Mouse (Mus musculus) intestine, postnatal 0 days (tissue): ENCODE results near the gene Wdfy1. TPM values are rescaled to one million over a fixed set of nuclear protein-coding genes. Genes with fewer than 3 reads are reported as not detected.

Source experiments
- ATAC-seq: fragments of 200-750 bp; cut with Nextera tagmentation; 2 replicates; pipeline ENCODE4 v1.8.0; 2017; ENCODE audit warnings: mild to moderate bottlenecking, moderate TSS enrichment, moderate library complexity
- H3K27ac ChIP-seq: fragments of 300-500 bp; sonication (generic); 2 replicates; pipeline ENCODE4 v1.5.1; 2014; ENCODE audit warnings: mild to moderate bottlenecking, low read depth, low read length, moderate library complexity
- H3K27me3 ChIP-seq: fragments of 300-500 bp; sonication (generic); replicated peaks from 2 replicates; pipeline ENCODE4 v1.6.1; 2014; ENCODE audit warnings: low read length, mixed read lengths; ENCODE audit not compliant: control insufficient read depth, insufficient read depth
- H3K36me3 ChIP-seq: fragments of 300-500 bp; sonication (generic); 2 replicates; pipeline ENCODE4 v1.6.1; 2014; ENCODE audit warnings: mild to moderate bottlenecking, moderate library complexity; ENCODE audit not compliant: control insufficient read depth, insufficient read depth
- H3K4me1 ChIP-seq: fragments of 300-500 bp; sonication (generic); replicated peaks from 2 replicates; pipeline ENCODE4 v1.6.1; 2014; ENCODE audit warnings: antibody characterized with exemption, low read length, mixed read lengths; ENCODE audit not compliant: control insufficient read depth, insufficient read depth
- H3K4me2 ChIP-seq: fragments of 300-500 bp; sonication (generic); replicated peaks from 2 replicates; pipeline ENCODE4 v1.6.1; 2014; ENCODE audit warnings: low read depth, mild to moderate bottlenecking, moderate library complexity
- H3K4me3 ChIP-seq: fragments of 300-500 bp; sonication (generic); 2 replicates; pipeline ENCODE4 v1.5.1; 2014; ENCODE audit warnings: low read depth, low read length
- H3K9ac ChIP-seq: fragments of 300-500 bp; sonication (generic); 2 replicates; pipeline ENCODE4 v1.6.1; 2014; ENCODE audit warnings: mild to moderate bottlenecking, low read depth, low read length
- H3K9me3 ChIP-seq: fragments of 300-500 bp; sonication (generic); 2 replicates; pipeline ENCODE4 v1.6.1; 2016; ENCODE audit warnings: mixed run types; ENCODE audit not compliant: control insufficient read depth
- CTCF ChIP-seq: sonication (generic); IDR thresholded peaks from 2 replicates; pipeline ENCODE4 v1.5.1; 2016; ENCODE audit warnings: low read depth, mild to moderate bottlenecking, control low read depth, antibody characterized with exemption, moderate library complexity
- WGBS: fragments of 180-500 bp; shearing (Covaris S2); extraction: QIAGEN DNeasy Blood & Tissue Kit; methylation state at CpG from one replicate; pipeline ENCODE4 v1.1.7; 2014; 5-methylcytosine and 5-hydroxymethylcytosine counted together
- polyA plus RNA-seq: library from polyadenylated mRNA; unstranded; fragments of >200 nt; fragmentation: Nextera tagmentation; extraction: Ambion mirVana; gene quantifications from 2 replicates; pipeline ENCODE4 v1.2.1, GENCODE M21; 2015

Gene Wdfy1
- polyA plus RNA-seq, 1 experiment from 2014 or later, result 37.2 TPM

DNA sequence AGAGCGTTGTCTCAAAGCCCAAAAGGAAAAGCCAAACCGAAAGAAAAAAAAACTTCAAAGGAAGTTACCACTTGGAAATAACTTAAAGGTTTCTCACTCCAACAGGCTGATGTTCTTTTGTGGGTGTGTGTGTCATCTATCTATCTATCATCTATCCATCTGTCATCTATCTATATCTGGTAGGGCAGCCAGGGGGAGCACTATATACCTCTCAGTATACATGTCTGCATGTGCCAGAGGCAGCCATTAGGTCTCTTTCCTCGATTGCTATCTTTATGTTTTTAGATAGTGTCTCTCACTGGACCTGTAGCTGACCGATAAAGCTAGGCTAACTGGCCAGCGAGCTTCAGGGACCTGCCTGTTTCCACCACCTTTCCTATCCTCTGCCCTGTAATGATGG lies 41.1 kb downstream of the Wdfy1 start:
- H3K4me1 ChIP-seq, result no peaks in the 10 kb centered on the region
- TF ChIP-seq CTCF, result peak; percentile 44
- no peaks in the 10 kb centered on the region for H3K9me3 ChIP-seq
- H3K4me2 ChIP-seq, result no peak overlapping the region
- ATAC-seq, result no peak
- no peaks in the 10 kb centered on the region for H3K27me3 ChIP-seq
- no peak overlapping the region for H3K27ac ChIP-seq
- peaks cover 22% of the 10 kb centered on the region; the same call in 1 of the 2 replicates for H3K36me3 ChIP-seq
- H3K4me3 ChIP-seq, result no peak overlapping the region
- WGBS, result 73% methylated on average over 5 of the region's 5 CpGs
- H3K9ac ChIP-seq, result no peak overlapping the region

DNA sequence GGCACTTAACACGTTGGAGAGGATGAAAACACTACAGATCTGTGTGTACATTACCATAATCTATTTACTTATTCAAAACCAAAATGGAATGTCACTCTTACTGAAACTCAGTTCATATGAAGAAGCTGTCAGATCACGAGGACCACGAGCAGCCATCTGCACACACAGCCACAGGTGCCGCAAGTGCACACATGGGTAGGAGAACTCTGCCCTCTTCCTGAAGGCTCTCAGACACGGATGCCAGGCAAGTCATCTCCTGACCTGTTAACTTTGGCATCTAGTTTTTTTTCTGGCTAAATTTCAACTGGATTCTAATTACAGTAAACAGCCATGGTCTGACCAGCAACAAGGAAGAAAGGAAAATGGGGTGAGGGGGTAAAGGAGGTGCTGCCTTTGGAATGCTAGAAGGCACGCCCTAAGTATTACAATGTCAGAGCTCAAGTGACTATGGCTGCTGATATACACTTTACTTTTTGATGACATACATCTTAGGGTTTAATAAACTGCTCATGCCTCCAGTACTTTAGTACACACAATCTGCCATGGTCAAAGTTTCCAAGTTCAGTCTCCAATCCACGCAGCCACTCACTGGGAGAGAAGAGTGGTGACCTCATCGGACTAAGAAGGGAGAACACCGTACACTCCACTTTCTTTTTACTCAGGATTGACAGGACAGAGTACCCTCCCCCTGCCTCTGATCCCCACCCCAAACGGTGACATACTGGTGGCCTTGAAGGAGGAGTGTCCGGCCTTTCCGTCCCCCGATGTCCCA lies 61.6 kb downstream of the Wdfy1 start:
- Histone ChIP-seq H3K4me1 (no peaks in the 10 kb centered on the region), H3K4me2 (no peak overlapping the region), H3K27ac (no peak overlapping the region), H3K9me3 (no peaks in the 10 kb centered on the region), H3K36me3 (peaks cover 37% of the 10 kb centered on the region), H3K27me3 (no peaks in the 10 kb centered on the region), H3K4me3 (no peak overlapping the region), H3K9ac (no peak overlapping the region)
- 86% methylated on average over 13 of the region's 13 CpGs for WGBS
- ATAC-seq, result no peak
- TF ChIP-seq CTCF, result no peak

DNA sequence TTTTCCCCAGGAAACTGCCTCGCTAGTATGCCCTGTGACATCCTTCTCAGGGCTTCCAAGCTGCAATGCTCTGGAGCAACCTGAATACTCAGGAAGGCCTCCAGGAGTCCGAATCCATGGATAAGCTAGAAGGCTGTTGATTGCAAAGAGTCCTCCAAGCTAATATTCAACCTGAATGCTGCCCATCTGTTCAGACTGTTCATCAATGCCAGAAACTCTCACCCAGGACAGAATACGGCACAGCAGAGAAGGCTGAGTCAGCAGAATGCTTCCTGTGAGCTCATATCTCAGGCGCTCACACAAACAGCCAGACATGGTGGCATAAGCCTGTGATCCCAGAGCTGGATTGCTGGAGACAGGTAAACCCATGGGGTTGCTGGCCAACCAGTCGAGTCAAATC lies 62.9 kb downstream of the Wdfy1 start:
- Histone ChIP-seq H3K27me3 (no peaks in the 10 kb centered on the region), H3K36me3 (peaks cover 41% of the 10 kb centered on the region), H3K27ac (no peak overlapping the region), H3K4me1 (no peaks in the 10 kb centered on the region), H3K9me3 (no peaks in the 10 kb centered on the region), H3K4me3 (no peak overlapping the region), H3K4me2 (no peak overlapping the region), H3K9ac (no peak overlapping the region)
- no peak for ATAC-seq
- TF ChIP-seq CTCF, result no peak
- WGBS, result 85% methylated on average over 5 of the region's 5 CpGs

DNA sequence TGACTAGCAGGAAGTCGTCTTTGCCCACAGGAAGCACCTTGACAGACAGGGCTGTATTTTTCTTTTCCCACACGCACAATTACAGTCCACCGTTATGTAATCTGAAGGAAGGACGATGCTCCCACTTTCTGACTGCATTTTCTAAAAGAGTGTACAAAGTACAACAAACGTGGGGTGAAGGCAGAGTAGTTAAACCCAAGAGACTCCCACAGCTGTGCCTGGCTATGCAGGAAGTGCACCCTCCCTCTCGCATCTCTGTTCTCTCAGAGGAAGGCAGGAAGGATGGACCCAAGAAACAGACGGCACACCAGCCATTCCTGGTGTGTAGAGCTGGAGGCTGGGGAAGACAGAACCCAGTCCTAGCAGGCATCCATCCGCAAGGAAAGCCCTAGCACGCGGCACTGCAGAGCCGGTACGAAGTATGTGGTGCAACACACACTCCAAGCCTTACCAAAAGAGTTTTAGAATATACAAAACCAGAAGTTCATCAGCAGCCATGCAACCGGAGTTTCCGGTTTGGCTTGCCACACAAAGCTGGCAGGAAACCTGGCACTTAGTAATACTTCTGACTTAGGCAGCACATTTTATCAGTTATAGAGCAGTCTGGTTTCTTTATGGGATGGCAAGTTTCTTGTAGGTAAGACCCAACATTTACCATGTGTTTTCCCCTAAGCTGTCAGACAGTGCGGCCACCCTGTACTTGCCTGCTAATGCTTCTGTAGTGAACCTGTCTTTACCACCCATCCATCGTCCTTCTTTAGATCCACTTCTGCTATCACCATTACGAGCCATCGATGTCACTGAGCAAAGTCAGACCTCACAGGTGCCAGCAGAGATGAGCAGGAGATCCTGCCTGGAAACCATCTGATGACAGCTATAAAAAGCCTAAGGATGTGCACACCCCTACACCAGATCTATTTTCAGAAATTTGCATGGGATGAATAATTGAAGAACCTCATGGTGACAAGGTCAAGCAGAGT lies 64.5 kb downstream of the Wdfy1 start:
- Histone ChIP-seq H3K9me3 (no peaks in the 10 kb centered on the region), H3K4me1 (no peaks in the 10 kb centered on the region), H3K4me2 (no peak overlapping the region), H3K4me3 (no peak overlapping the region), H3K27me3 (no peaks in the 10 kb centered on the region), H3K36me3 (peaks cover 53% of the 10 kb centered on the region), H3K9ac (no peak overlapping the region), H3K27ac (no peak overlapping the region)
- TF ChIP-seq CTCF, result no peak
- 72% methylated on average over 18 of the region's 18 CpGs for WGBS
- ATAC-seq, result no peak

GRCm38 (mm10) chr1:79710678-79711077 lies 65.3 kb downstream of the Wdfy1 start:
- ATAC-seq, result no peak
- Histone ChIP-seq H3K4me3 (no peak overlapping the region), H3K9me3 (no peaks in the 10 kb centered on the region), H3K27ac (no peak overlapping the region), H3K4me1 (no peaks in the 10 kb centered on the region), H3K9ac (no peak overlapping the region), H3K36me3 (peaks cover 59% of the 10 kb centered on the region), H3K4me2 (no peak overlapping the region), H3K27me3 (no peaks in the 10 kb centered on the region)
- TF ChIP-seq CTCF, result no peak
- WGBS, result 66% methylated on average over 4 of the region's 4 CpGs

DNA sequence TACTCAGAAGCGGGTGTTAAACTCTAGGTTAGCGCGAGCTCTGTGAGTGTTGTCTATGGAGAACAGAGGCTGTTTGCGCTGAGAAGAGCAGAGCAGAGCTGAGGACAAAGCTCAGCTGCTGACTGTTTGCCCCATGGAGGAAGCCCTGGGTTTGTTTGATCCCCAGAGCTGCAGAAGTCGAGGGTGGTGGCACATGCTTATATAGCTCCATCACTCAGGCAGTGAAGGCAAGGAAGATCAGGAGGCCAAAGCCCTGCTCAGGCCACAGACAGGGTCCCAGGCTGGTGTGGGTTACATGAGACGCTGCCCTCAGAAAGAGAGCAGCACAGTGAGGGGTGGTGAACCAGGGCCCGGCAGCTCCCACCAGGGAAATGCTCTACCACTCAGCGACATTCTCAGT lies 65.7 kb downstream of the Wdfy1 start:
- ATAC-seq, result no peak
- no peak for TF ChIP-seq CTCF
- Histone ChIP-seq H3K36me3 (peaks cover 59% of the 10 kb centered on the region), H3K9ac (no peak overlapping the region), H3K4me1 (no peaks in the 10 kb centered on the region), H3K9me3 (no peaks in the 10 kb centered on the region), H3K27ac (no peak overlapping the region), H3K4me2 (no peak overlapping the region), H3K27me3 (no peaks in the 10 kb centered on the region), H3K4me3 (no peak overlapping the region)
- WGBS, result 84% methylated on average over 8 of the region's 8 CpGs
